Mouse (Mus musculus) MN1 (cell line): ENCODE data around the gene Sdk2.

ENCODE experiments used
- DNase-seq: peaks from one replicate; pipeline ENCODE4 v3.0.0-alpha.2; 2016; ENCODE audit warnings: low spot score

Sdk2 gene

DNA sequence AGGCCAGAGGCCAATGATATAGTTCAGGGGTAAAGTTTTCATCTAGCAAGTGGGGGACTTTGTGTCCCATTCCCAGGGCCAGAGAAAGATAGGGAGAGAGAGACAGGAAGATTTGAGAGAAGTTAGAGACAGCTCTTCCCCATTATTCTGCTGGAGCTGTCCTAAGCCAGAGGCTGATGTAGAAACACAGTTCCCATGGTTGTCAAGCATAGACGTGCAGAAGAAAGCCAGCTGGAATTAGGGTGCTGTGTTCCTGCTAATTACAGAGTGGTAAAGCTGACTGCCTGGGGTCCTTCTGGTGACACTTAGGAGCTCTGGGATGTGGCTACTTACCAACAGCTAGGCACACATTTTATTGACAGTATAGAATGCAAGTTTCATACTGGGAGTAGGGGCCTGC lies 277.7 kb downstream of the Sdk2 start:
- DNase-seq: no peak

DNA sequence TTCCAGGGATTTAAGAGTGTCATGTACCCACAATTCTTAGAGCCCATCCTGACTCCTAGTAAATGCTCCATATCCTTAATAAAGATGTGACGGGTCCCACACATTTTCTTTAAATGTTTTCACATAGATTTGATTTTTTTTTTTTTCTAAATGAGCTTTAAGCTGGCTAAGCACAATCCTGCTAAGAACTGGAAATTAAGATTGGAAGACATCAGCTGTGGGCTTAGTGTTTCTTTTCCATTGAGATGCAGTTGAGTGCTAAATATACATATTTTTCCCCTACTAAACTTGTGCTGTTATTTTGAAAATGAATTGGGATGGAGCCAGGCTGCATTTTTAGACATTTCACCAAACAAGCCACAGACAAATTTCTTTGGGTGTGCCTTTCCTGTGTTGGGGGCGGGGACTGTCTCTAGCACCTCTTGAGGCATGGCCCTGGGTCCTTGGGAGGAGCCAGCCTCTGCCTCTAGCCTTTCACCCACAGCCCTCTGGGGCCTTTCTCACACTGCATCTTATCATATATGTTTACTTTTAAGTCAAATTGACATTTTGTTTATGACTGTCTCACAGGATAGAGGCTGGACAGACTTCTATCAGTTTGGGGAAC lies 278.6 kb downstream of the Sdk2 start:
- DNase-seq: no peak

DNA sequence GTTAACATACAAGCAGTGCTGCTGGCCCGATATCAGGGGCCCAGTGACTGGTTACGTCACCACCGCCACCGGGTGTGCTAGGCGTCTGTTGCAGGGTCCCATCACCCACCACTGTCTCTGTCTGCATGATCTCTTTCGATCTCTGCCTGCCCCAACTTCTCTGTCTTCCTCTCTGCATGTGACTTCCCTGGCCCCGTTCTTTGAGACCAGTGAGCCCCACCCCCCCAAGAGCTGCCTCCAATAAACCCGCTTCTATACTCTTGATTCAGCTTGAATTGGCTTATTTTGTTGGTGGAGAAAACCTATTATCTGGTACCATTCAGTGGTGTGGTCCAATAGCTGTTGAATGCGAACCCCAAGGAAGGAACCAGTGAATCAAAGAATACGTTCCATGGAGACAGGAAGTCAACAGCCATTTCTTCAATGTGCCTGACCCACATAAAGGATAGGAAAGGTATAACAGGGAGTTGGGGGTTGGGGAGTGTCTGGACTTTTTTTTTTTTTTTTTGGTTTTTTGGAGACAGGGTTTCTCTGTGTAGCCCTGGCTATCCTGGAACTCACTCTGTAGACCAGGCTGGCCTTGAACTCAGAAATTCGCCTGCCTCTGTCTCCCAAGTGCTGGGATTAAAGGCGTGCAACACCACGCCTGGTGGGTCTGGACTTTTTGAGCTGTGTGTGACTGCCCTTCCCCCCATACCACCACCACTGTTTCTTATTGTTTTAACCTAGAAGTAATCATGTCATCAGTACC lies 279.2 kb downstream of the Sdk2 start:
- no peak for DNase-seq

DNA sequence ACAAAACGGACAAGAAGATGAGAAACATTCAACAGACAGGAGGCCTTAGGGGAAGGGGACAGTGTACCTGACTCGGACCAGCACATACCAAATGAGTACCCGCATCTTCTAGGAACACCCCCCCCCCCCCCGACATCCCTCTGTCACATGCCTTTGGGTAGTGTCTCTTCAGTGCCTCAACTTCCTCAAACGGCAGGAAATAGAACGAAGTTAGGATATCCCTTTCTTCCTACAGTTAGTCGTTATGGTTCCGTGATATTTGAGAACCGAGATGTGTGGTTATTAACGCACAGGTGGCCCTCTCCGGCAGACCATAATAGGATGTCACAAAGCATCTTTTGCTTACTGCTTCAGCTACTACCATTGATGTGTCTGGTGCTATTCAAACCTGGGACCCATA lies 279.8 kb downstream of the Sdk2 start:
- DNase-seq: no peak

DNA sequence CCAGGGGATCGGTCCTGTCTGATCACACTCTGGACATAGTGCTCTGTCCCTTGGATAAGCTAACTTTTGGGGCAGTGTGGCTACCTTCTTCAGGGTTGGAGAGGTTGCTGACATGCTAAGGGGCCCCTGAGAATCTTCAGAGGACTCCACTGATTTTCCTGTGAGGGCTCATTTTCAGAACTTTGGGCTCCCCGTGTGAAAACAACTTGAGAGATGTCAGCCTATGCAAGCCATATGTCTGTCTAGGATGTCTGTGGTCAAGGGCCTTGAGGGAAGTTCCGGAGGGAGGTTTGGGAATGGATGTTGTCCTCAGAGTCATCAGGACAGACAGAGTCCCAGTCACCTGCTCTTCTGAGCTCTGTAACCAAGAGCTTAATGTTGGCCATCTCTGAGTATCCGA lies 280.5 kb downstream of the Sdk2 start:
- no peak for DNase-seq

DNA sequence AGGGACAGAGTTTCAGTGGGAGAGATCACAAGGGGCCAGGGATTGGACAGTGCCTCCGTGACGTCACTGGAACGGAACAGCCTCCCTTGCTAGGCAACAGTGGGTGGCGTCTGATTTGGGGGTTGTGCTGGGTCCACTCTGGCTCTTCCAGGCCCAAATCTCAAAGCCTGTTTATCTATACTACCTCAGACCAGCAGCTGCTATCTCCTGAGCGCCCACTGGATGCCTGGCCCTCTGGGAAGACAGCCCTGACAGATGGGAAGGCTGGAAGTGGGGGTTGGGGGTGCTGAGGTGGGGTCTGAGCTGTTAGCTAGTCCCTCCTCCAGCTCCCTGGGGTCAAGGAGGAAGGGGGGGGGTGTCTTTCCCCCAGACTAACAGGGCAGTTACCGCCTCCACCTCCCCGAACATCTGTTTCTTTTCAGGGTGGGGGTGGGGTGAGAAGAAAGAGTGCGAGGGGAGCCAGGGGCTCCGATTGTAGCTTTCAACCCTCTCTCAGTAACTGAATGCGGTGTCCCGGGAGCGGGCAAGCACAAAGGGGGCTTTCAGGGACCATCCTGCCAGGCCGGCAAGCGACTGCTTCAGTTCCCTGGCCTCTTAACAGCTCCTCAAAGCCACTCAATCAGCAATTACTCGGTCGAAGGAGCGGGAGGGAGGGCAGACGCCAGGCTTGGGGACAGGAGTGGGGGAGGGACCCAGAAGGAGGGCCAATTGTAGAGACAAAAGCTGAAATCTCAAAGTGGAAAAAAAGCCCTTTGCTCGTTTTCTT lies 281.3 kb downstream of the Sdk2 start:
- DNase-seq: peak; percentile 84

DNA sequence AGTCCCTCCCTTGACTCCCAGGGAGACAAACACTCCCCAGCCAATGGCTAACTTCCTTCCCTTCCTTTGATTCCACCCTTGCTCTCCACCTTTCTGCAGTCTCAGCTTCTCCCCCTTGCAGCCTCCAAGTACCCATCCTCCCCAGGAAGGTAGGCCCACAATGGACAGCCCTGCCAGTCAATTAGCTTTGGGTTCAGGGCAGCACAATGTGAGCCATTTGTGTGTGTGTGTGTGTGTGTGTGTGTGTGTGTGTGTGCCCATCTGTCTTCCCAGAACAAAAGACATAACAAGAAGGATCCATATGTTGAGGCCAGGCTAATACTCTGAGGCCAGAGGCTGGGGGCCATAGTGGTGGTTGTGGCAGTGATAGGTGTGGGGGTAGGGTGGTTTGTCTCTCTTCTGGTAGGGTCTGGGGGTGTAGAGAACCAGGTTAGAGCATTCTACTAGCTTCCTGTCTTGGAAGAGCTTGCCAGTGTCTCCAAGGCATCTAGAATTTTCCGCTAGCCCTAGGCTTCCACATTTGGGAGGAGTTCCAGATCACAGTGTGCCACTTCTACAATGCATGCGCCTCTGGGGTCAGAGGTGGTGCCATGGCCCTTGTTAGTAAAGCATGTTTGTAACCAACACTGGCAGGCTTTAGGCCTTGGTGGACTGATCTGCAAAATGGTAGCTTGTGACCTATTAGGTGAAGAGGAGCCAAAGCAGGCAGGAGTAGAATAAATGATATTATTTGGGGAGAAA lies 282.0 kb downstream of the Sdk2 start:
- no peak for DNase-seq

DNA sequence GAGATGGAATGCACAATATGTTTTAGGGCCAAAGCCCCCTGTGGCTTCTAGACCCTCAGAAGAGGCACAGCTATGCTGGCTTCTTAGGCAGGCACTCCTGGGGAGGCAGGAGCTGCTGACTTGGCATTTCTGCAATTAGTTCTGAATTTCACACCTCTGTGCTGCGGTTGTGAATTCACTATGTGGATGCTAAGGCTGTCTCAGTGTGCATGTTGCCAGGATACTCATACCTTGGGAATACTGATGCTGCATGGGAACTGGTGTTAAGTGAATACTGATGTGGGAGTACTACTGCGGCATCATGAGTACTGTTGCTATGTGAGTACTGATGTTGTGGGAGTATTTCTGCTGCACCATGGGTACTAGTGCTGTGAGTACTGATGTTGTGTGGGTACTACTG lies 284.4 kb downstream of the Sdk2 start:
- DNase-seq: no peak

DNA sequence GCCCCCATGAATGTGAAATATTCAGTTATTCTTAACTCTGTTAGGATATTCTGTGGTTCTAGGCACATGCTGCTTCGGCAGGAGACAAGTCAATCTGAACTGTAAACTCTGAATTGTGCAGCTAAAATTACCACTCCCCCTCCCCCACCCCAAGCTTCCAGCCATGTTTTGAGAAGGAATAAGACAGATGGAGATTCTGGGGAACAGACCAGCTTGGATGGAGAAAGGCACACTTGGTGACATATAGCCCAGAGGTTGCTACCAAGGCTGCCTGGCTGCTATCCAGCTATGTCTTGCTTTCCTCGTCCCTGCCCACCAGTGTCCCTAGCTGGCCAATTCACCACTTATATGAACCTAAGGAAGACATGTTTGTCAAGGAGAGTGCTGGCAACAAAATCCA lies 284.8 kb downstream of the Sdk2 start:
- DNase-seq: no peak

DNA sequence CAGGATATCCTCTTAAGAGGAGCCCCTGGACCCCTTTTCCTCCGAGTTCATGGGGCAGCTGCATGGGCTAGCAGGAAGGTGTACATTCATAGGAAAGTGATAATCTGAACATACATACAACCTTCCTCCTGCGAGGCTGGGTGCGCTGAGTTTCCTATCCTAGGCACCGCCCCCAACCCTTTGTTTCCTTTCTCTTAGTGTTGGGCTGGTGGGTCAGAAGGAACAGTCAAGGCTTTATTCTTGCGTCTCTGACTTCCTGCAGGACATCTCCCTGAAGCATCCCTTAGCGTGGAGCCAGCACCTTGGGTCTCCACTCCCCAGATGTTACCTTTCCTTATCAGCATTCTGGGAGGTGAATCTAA lies 287.2 kb downstream of the Sdk2 start:
- no peak for DNase-seq

DNA sequence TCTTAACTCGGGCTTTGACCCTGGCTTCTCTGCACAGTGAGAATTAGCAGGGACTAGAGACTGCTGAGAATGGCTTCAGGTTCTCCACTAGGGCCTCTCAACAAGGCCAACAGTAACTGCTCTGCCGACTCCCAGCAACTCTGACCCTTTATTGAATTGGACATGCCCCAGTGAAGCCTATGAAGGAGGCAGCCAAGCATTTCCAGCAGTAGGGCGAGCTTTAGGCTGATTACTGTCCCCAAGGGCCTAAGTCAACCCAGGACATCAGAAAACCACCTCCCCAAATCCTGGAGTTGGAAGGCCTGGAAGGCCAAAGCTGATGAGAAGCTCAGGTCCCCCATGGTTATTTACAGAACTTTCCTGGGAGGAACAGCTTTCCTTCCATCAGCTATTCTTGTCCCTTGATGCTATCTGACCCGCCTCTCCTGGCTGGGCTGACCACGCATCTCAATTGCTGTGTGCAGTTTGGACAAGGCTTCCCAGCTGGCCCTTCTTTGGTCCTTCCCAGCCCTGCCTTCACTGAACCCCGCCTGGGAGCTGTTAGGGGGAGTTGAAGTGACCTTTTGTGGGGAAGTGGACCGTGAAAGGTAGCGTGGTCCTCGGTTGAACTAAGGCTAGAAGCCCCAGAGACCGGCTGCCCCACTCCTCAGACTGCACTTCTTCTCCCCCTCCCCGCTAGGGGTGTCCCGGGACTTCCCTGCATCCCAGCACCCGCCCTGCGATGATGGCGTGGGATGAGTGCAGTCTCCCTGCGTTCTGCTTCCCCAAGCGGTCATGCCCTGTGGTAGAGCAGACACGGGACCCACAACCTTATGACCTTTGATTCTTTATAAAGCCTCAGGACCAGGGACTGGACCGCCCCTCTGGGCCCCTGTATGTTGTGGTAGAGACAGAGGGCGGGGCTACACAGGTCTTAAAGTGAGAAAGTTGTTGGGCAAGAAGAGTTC lies 287.8 kb downstream of the Sdk2 start:
- peak; percentile 34 for DNase-seq

DNA sequence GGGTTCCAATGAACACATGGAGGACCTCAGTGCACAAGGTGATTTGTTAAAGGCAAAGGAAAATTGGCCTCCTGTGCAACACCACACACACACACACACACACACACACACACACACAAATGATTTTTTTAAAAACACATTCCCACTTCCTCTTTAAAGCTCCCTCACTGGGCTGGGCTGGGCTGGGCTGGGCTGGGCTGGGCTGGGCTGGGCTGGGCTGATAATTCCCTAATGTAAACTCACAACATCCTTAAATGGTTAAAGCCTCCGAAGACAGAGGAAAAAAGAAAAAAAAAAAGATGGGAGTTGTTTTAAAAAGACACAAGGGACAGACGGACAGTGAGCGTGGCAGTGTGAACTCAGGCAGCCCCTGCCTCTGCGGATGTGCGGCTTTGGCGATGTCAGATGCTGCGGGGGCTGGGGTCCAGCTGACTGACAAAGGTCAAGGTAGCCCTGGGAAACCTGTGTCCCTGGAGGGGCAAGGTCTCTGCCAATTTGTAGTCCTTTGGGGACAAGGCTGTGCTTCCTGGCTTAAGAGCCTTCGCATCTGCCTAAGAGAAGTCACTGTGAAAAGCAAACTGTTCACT lies 288.9 kb downstream of the Sdk2 start:
- no peak for DNase-seq

DNA sequence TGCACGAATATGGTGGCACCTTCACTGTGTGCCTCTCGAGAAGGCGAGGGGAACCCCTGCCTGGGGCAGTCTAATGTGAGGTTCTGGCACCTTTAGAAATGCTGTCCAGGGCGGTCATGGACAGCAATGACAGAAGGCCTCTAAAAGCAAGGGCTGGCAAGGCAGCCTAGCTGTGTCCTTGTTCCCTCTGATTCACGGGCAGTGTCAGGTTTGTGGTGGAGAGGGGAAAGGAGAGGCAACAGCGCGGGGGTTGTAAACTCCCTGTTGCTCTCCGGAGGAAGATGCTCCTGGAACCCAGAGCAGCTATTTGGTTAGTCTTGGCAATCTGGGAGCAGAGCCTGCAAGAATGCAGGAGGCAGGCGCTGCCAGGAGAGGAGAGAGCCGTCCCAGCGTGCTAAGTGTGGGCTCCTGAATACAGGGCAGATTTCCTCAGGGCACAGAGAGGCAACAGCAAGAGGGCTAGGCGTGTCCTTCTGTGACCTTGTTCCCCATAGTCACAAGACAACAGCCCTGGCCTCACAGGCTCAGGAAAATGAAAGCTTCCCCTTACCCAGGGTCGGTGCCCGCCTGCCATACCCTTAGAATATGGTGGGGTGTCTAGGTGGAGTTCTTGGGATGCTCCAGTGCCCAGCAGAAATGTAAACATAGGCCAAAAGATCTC lies 289.9 kb downstream of the Sdk2 start:
- DNase-seq: no peak

DNA sequence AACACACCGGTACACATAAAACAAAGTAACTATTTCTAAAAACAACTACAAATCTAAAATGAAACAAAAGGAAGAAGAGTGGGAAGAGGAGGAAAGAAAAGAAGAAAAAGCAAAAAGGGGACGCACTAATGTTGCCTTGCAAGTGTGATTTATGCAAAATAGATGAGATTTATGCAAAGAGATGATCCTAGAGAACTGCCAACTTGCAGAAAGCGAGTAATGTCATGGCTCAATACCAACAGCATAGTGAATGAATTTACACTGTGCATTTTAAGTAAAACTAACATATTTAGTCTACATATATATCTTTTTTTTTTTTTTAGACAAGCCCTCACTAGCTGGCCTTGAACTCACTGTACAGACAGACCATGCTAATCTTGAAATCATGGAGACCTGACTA lies 292.1 kb downstream of the Sdk2 start:
- no peak for DNase-seq

DNA sequence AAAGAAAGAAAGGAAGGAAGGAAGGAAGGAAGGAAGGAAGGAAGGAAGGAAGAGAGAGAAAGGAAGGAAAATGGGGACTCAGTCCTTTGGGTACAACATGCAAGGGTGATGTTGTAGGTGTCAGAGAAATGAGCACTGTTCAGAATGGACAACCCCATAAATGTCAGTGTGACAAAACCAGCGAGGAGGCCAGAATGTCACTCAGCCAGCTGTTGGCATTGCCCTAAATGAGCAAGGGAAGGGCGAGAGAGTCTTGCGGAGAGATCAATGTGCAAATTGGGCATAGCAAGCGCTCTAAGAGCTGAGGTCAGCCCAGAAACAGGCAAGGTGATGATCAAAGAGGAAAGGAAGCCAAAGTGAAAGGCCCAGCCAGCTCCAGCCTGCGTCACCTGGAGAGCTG lies 293.7 kb downstream of the Sdk2 start:
- no peak for DNase-seq

DNA sequence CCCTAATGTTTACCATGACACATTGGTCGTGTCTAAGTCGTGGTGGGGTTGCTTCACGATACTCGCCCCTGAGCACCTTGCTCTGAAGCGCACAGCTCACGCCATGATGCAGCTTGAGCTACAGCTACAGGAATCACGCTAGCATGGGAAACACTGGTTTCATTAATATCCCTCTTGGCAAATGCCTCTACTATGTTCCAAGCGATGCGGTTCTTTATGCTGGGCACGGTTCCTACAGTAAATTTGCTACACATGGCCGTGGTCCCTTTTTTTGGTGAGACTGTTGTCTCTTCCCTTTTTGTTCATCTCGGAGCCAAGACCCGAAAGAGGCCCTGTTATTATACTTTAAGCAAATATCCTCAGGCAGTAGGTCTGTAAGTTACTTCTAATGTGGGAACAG lies 295.7 kb downstream of the Sdk2 start:
- no peak for DNase-seq

DNA sequence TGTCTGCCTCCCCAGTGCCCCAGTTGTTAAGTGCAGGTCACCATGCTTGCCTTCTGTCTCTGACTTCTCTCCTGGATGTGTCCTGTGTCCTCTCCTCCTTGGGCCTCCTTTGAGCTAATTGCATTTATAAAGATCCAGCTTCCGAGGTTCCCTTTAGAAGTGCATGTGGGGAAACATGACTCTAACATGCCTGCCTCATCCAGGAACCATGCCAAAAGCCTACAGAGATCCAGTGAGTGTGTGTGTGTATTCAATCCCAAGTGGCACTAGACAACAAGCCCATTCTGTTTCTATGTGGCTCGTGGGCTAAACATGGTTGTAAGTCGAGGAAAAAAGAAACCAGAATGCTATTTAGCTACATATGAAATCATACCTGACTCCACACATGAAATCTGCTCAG lies 298.5 kb downstream of the Sdk2 start:
- peak; percentile 39 for DNase-seq

DNA sequence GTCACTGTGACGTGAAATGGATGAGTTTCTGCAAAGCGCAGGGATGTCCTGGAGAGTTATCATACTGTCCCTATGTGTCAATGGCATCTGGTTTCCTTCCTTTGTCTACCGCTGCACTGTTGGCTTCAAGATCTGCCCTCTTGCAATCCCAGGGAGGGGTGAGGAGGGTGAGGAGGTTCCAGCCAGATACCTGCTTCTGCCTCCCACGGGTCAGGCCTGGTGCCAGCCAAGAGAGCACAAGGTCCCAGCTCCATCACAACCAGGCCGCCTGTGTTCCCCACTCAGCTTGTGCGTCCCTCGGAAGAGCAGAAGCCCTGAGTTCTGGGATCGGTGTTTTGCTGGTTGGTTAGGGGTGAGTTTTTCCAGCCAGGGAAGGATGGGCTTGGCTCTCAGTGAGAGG lies 299.6 kb downstream of the Sdk2 start:
- no peak for DNase-seq

DNA sequence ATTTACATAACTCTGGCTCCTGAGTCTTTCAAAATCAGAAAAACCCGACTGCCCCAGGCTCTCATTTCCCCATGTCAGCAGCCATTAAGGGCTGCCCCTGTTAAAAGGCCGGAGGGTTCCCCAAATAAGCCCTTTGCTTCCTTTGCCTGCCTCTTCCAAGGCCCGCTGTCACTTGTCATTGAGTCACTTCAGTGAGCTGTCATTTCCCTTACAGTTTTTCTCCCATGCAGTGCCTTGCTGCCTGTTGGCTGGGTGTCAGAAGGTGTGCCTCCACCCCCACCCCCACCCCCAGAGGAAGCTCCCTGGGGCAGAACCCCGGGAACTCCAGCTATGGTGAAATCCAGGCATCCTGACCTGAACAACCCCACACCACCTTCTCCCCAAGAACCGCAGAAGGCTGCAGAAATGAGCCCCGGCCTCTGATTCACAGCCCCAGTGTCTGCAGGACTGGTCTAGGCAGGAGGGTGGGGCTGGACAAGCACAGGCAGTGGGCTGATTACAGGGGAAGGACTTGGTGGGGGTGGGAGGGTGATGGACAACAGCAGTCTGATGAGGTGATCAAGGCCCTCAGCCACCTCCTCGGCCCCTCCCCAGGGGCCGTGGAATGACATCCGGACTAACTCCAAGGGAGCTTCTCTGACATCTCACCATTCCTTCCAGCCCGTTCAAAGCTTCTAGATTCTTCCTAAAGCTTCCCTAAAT lies 300.4 kb downstream of the Sdk2 start:
- DNase-seq: peak; percentile 51
